Mouse (Mus musculus) ovary, postnatal 10 days (tissue): ENCODE results near the gene Gm43638.
"Not testable (repeated sequence)": the region's sequence is repeated elsewhere in the genome, so short reads cannot be mapped to it uniquely, and the experiment has no call there.

ENCODE experiments used
- DNase-seq: peaks from one replicate; pipeline ENCODE4 v3.0.0; 2022; ENCODE audit warnings: low spot score

The Gm43638 gene

DNA sequence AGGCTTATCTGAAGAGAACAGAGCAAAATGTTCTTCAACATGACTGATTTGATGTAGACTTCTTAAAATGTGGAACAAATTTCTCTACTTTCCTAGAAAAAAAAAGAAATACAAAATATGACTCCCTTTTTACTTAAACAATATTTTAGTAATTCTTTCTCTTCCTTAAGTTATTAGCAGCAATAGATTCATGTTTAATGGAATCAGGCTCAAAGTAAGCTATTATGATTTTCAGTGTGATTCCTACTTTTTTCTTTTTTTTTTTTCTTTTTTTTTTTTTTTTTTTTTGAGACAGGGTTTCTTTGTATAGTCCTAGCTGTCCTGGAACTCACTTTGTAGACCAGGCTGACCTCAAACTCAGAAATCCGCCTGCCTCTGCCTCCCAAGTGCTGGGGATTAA, at the start of gene Gm43638:
TSS of gene Gm43638 (minus strand) at position 101 of the 400 bp plus-strand sequence.
- not testable (repeated sequence) for DNase-seq

DNA sequence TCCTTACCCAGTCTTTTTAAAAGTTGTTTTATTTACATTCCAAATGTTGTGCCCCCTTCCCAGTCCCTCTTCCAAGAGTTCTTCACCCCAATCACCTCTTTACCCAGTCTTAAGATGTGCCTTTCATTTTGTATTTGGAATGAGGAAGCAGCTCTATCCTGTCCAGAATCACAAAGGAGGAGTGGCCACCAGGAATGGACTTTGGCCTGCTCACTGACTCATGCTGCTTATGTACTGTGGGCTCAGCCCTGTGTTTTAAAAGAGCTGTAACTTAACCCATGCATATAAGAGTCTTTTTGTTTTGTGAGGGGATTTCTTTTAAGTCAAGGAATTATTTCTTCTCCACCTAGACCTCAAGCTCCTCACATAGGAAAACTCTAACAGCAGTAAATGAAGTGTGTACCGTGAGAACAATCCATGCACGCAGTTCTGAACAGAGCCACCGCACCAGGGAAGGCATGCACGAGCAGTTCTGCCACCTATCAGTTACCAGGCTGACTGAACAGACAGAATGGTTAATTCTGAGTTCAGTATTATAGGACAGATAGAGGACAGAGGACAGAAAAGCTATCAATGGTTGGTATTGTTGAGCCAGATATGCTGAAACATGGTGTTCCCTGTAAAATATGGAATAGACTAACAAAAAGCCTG, 49.5 kb upstream of the Gm43638 start:
- DNase-seq: no peak

DNA sequence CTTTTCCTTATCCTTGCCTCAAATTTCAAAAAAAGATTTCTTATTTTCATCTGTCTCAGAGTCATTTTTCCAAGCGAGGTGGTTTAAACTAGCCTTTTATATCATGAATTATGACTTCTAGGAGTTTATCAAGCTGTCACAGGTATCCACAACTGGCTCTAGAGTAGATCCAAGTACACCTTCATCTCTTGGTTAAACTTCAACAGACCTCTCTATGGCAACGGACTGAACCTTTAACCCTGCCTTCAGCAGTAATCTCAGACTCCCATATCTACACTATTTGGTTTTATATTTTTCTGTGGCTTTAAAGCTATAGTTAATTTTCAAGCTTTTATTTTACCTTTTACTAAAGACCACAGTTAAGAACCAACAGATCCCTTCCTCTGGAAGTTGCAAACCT, 45.7 kb upstream of the Gm43638 start:
- no peak for DNase-seq

DNA sequence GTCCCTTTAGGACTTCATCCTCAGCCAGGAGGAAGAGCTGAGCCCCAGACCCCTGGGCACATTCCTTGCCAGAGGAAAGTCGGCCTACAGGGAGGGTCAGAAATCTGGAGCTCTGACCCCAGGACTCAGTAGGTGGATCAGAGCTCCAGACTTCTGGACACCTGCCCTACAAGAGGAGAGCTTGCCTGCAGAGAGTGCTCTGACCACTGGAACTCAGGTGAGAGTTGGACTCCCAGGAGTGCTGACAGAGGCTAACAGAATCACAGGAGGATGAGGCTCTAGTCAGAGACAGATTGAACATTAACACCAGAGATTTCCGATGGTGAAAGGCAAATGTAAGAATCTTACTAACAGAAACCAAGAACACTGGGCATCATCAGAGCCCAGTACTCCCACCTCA, 37.0 kb upstream of the Gm43638 start:
- not testable (repeated sequence) for DNase-seq

DNA sequence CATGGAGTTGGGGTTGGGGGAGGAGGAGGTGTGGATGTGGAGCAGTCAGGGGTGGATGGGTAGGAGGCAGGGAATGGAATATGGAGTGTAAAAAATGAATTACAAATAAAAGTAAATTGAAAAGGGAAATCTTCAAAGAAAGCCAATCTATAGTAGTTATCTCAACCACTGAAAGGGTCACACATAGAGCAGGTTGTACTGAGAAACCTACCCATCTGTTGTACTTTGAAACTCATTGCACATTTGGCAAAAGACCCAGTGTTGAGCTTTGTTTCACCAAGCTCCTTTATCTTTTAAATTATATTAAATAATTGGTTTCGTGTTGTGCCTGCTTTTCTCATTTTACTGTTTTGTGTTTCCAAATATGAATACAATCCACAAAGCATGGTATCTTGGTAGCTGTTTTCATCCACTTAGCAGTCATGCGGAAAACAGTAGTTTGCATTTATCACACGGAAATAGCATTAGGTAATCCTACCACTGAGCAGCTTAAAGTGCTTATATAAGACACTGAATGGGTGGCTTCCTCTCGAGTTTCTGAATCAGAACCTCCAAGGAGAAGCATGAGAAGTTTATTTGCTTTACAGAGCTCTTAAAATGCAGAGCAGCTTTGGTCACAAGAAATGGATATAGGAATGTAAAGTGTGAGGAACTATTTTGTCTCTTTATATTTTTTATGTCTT, 19.3 kb upstream of the Gm43638 start:
- no peak for DNase-seq

DNA sequence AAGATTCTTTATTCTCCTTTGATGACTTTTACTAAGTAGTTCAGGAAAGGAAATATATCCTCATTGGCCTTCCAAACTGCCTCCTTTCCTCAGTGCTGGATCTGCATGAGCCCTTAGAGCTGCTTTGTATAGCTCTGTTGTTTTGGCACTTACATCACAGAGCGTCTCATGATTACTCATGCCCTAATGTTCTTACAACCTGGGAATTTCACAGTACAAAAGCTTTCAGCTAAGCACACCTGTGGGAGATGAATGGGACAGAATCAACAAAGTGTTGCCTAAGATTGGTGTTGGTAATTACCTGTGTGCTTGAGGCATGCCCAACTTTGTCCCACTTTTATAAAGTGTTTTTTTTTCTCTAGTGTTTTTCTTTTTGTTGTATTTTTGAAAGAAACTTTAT, 16.1 kb upstream of the Gm43638 start:
- no peak for DNase-seq

DNA sequence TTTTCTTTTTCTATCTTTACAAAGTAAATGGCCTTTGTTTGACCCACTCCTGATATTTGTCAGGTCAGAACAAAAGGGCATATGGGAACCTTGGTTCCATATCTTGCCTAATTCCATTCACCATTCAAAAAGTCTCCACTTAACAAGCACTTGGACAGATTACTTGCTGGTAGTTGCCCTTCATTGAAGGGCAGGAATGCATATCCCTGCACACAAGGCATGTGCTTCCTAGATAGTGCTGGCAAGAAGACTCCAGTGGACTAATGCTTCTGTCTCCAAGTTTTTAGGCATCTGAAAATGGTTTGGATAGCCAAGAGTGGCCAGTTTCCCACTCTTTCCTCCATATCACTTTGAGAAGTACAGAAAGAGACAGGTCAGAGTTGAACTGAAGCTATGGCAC, 12.7 kb upstream of the Gm43638 start:
- no peak for DNase-seq

DNA sequence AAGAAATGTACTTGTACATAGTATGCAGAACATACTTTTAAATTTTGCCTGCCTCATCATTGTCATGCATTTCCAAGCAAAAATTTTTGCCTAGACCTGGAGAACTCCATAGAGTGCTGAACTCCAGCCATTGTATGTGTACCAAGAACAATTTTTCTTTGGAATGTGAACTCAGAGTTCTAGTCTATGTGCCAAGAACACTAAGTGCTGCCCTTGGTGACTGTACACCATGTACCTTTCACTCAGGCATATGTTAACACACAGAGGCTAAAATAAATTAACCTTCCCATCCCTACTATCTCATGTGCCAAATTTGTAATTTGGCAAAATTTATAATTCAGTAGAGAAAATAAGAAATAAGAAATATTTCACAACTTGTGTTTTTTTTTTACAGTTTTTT, 12.3 kb upstream of the Gm43638 start:
- no peak for DNase-seq

DNA sequence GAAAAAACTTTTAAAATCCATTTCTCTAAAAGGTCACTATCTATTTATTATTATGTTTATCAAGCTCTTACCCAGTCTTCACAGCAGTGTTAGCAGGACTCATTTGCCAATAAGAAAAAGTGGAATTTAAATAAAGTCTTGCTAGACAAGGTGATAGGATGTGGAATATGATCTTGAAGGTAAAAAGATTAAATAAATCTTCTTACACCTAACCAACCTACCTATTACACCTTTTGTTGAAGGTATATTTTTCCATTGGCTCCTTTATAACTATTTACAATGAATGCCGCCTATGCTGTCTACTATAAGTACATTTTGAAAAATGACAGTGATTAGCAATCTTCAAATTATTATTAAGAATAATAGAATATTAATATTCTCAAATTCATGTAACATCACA, 4.2 kb upstream of the Gm43638 start, which contains the start of gene Ugt2a1:
TSS of gene Ugt2a1 (minus strand) at position 101 of the 400 bp plus-strand sequence.
- DNase-seq: no peak

DNA sequence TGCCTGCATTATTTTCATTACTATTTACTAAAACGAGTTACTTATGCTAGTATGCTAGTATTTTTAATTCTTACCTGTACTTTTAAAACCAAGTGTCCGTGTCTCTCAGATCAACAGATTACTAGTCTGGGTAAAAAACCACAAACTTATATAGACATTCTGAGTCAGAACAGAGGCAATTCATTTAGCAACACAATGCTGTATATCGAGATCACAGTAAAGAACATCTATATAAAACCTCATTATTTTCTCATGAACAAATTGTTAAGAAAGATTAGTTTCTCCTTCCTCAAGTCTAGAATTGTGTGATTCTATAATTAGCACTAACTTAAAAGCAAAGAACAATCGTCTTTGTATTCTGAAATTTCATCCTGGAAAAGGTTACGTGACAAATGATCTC, 4.4 kb downstream of the Gm43638 start, which contains the start of gene Ugt2a2:
TSS of gene Ugt2a2 (minus strand) at position 101 of the 400 bp plus-strand sequence.
- DNase-seq: no peak

DNA sequence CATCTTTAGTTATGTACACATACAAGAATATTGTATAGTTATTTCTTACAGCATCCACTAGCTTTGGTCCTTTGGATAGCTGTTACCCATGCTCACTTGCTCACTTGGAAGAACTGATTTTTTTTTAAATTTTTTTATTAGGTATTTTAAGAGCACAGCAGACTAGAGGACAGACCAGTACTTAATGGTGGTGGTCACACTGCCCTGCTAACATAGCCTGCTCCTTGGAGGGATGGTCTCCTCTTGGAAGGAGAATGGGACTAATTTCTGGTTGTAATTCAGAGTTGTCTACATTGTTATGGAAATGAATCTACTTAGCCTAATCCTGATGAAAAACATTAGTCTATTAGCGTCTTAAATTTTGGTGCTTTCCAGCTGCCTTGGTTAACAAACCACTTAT, 27.8 kb downstream of the Gm43638 start:
- no peak for DNase-seq

DNA sequence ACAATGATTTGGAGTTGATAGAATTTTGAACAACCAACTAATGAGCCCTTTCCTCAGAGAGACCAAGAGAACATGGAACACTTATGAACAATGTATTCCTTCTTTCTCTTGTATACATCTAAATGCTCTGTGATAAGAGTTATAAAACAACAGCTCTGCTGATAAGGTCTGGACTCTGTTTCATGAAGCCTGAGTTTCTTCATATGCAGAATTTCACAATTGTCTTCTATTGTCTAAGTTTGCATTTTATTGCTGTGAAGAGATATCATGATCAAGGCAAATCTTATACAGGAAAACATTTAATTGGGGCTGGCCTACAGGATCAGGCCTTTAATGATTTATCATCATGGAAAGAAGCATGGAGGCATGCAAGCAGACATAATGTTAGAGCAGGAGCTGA, 28.9 kb downstream of the Gm43638 start:
- DNase-seq: no peak

DNA sequence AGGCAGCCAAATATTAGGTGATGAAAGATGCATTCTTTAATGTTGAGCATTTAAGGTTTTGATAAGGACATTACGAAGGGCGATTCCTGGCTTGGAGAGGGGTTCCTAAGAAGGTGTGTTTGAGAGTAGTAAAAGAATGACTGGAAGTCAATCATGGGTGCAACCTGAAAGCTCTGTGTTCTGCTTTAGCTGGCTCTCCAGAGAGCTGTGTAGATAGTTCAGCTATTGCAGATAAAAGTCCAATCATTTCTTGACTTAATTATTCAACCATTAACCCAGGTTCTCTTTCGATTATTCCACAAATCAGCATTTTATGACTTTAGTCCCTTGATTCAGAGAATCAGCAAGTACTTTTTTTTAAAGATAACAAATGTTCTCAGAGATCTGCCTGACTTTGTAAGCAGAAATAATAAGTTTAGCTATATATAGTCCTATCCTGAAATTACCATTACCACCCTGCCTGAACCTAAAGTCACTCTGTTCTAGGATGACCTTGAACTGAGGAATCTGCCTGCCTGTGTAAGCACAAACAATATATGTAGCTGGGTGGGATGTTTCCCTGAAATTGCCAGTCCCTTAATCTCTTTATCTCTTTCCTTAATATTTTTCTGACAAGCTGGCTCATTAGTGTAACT, 30.3 kb downstream of the Gm43638 start:
- DNase-seq: no peak

DNA sequence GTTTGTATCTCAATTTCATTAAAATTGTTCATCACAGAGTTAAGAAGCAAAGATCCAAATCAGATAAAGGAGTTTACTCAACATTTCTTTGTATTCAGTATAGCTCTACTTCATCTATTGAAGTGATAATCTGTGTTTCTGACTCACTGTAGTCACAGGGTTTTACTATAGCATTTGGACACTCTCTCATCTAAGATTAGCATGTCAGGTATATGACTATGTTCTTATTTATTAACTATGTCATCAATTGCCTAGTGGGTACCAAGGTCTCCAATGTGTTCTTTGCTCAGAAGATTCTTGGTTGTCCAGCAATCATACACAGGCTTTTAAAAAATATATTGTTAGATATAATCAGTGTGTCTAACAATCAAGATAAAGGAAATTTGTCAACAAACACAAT, 31.1 kb downstream of the Gm43638 start:
- no peak for DNase-seq

DNA sequence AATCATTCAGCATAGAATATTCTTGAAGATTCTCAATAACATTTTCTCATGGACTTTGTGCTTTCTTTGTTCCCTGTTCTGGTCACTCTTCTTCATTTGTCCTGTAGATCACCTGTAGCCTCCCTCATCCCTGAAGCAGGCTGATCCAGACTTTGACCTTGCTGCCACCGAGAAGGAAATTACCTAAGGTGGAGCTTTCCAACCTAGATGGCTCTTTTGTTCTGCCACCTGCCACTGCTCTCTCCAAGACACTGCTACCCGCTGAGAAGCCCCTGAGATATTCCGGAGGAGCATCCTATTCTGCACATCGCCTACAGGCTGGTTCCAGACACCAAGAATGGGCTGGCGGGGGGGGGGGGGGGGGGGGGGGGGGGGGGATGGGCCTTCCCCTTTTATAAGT, 34.1 kb downstream of the Gm43638 start:
- not testable (repeated sequence) for DNase-seq

DNA sequence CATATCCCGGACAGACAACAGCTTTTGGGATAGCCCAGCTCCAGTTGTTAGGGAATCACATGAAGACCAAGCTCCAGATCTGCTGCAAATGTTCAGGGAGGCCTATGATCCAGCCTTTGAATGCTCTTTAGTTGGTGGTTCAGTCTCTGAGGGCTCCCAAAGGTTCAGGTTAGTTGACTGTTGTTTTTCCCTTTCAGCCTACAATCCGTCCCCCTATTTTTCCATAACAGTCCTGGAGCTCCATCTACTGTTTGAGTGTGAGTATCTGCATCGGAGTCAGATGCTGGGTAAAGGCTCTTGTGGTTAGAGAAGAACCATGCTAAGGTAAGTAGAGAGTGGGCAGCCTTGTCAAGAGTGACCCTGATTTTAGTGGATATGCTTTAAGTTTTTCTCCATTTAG, 50.3 kb downstream of the Gm43638 start:
- DNase-seq: no peak

DNA sequence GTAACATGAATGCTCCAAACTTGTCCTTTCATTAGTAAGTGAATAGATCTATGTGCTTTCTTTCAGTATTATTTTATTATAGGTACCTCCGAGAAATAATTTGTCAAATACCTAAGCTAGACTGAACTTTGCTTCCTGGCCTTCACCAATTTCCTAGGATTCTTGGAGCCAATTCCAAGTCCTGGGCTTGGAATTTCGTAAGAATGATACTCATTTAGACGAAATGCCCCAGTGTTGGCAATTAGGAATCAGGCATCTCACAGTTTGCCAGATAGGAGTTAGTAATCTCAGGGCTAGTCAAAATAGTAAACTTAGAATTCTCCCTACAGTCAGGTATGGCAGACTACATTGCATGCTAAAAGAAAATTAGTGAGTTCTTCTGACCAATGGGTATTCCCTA, 60.9 kb downstream of the Gm43638 start:
- no peak for DNase-seq

DNA sequence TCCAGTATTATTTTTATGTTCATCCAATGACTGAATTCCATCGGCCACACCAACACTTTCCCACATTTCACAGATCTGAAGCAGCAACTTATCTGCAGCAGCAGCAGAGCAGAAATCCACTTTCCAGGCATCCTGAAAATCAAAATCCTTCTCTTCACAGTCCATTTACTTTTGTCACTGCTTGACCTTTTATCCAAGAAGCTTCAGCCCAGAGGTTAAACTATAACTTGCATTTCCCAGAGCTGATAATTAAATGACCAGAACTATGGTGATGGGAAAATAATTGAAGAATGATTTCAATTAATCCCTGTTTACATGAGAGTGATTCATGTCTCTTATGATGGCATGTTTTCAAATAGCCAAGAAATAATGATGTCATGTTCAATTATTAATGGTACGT, 62.6 kb downstream of the Gm43638 start, which contains the start of gene Ugt2b38:
TSS of gene Ugt2b38 (minus strand) at position 163 of the 400 bp plus-strand sequence.
- DNase-seq: not testable (repeated sequence)
